Mouse (Mus musculus): ENCODE results near the gene Cdc42ep1. TPM values are rescaled to one million over a fixed set of nuclear protein-coding genes. Genes with fewer than 3 reads are reported as not detected.
"Not testable (repeated sequence)": the region's sequence is repeated elsewhere in the genome, so short reads cannot be mapped to it uniquely, and the experiment has no call there.

Gene Cdc42ep1
- total RNA-seq, 2 experiments from 2014 or later, result 56.7 to 59.1 TPM

GRCm38 (mm10) chr15:78876991-78877809, 34.8 kb downstream of the Cdc42ep1 start, which contains the start of gene Gga1:
Gga1 (plus strand) TSS chr15:78877190.
- peak; percentile 83 for DNase-seq (ENCODE audit: low spot score in 2 of 2)

- no peak for DNase-seq (ENCODE audit: low spot score in 2 of 2)
Observed at GRCm38 (mm10) chr15:78877810-78878390, 35.5 kb downstream of the Cdc42ep1 start.

- not testable (repeated sequence) for DNase-seq (ENCODE audit: low spot score in 2 of 2)
Observed at GRCm38 (mm10) chr15:78878792-78879516, 36.5 kb downstream of the Cdc42ep1 start.

GRCm38 (mm10) chr15:78880432-78880831, 38.0 kb downstream of the Cdc42ep1 start:
- no peak for DNase-seq (ENCODE audit: low spot score in 2 of 2)

DNA sequence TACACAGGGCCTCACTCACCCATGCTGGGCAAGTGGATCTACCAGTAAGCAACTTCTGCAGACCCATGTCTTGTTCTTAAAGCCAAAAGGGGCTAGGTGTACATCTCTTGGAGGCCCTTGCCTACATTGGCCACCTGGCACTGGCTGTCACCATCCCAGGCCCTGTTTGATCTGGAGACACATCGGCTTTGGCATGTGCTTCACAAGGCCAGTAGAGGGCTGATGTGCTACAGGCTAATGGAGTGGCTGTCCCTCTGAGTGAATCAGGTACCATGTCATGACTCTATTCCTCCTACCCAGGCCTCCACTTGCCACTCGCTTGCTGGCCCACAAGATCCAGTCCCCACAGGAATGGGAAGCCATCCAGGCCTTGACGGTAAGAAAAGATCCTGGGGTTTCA, 39.4 kb downstream of the Cdc42ep1 start:
- DNase-seq (ENCODE audit: low spot score in 2 of 2), result no peak

DNA sequence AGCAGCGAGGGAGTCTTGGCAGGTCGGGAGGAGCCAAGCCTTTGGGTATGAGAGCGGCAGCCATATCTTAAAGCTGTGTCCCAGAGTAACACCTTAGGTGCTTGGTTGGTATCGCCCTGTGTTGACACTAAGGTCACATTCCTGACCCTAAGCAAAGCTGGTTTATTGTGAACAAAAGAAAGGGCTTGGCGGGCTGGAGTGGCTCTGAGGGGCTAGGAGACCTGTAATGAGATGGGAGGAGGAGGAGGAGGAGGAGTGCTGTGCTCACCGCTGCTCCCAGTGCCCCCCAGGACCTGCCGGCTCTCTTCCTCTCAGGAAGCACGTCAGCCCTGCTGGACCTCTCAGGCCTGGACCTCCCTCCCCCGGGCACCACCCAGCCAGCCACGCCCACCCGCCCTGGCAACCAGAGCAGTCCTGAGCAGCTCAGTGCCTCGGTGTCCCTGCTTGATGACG, 47.0 kb downstream of the Cdc42ep1 start:
- DNase-seq (ENCODE audit: low spot score in 2 of 2), result no peak

DNA sequence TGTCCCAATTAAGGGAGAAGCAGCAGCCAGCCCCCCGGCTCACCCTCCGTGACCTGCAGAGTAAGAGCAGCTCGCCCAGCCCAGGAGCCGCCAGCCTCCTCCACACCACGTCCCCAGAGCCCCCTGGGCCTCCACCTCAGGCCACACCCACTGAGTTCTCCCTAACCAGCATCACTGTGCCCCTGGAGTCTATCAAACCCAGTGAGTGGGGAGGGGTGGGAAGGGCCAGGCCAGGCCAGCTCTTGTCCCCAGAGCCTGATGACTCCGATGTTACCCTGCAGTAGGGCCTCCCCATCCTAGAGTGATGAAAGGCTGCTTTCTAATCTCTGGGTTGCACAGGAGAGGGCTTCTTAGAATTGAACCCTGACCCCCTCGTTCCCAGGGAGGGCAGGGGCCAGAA, 50.0 kb downstream of the Cdc42ep1 start:
- no peak for DNase-seq (ENCODE audit: low spot score in 2 of 2)

DNA sequence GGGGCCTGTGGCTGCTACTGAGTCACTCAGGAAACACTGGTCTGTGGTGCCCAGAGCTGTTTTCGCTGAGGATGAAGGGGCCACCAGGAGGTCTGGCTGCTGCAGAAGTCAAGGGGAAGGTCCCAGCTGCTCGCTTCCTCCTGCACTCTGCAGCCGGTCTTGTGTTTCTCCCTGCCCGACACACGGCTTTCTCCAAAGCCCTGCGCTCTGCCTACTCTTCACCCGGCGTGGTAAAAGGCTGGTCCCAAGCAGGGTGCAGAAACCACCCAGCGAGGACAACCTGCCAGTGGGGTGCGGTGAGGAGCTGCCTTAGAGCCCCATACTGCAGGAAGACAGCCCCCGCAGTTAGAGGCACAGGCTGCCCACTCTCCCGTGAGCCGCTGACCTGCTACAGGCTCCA, 52.3 kb downstream of the Cdc42ep1 start:
- no peak for DNase-seq (ENCODE audit: low spot score in 2 of 2)

- DNase-seq (ENCODE audit: low spot score in 2 of 2), result no peak
Observed at GRCm38 (mm10) chr15:78895741-78896140, 53.3 kb downstream of the Cdc42ep1 start.

- DNase-seq (ENCODE audit: low spot score in 2 of 2), result no peak
Observed at GRCm38 (mm10) chr15:78896149-78896548, 53.7 kb downstream of the Cdc42ep1 start.

DNA sequence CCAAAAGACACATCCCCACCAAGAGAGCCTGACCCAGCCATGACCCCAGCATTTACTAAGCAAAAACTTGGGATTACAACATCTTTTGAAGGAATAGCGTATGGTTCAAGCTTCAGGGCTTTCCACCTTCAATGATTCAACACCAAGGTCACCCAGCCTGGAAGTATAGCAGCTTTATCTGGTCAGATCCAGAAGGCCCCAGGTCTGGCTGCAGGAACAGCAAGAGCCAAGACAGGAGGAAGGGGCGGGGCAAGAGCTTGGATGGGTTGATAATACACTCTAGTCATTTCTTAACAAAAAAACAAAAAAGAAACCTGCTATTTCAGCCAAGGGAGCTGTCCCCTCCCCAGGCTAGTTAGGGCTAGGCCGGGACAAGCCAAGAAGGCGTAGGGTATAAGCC, 55.1 kb downstream of the Cdc42ep1 start:
- DNase-seq (ENCODE audit: low spot score in 2 of 2), result no peak

DNA sequence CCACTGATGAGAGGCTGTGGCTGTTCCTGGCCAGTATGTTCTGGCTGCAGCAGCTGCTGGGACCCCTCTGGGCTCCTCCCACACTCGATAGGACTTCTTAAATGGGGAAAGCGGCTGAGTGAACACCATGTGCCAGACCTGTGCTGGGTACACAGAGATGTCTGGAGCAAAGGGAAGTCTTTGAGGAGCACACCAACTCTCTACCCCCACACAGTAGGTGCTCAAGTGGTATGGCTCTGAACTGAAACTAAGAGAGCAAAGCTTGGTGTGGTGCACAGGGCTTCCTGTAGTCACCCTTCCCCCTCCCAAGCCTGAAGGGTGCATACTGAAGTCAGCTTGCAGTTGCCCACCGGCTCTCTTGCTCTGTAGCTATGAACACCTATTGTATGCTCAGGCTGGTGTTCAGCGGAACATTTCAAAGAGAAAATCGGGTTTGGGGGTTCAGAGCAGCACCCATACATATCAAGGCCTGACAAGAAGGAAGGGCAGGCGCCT, 56.1 kb downstream of the Cdc42ep1 start:
- DNase-seq (ENCODE audit: low spot score in 2 of 2), result no peak

- DNase-seq (ENCODE audit: low spot score in 2 of 2), result no peak
Observed at GRCm38 (mm10) chr15:78899409-78899739, 57.0 kb downstream of the Cdc42ep1 start, which contains the start of gene Gm49510. Gm49510 (plus strand) TSS chr15:78899667.

DNA sequence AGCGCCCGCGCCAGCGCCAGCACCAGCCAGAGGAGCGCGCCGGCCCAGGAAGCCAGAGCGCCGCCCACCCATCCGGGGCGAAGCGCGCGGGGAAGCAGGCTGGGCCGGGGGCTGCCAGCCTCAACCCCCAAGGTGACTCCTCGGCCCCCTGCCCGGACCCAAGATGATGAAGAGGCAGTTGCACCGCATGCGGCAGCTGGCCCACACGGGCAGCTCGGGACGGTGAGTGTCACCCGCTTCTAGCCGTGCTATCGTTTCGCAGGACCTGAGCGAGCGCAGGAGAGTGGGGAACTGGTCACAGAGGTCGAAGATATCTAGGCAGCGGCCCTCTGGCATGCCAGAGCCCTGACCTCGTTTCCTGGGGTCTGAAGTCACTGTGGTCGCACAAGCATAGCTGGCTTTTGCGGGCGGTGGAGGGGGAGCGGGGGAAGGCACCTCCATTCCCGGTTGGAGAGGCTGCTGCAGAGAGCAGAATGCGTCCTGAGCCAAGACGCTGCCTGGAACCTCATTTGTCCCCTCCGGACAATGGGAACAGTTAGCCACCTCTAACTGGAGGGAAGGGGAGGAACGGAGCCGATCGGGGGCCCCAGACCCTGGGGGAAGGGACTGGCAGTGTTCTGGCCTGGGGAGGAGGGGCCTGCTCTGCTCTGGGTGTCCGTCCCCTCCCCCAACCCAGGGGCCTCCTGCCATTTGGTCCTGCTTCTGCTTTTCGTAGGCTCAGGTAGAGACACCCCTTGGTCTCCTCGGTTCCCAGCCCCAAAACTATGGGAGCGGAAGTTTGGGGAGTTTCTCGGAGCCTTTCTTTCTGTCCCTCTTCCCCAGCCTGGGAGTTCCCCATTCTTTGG, 57.5 kb downstream of the Cdc42ep1 start, which contains the start of gene Sh3bp1:
TSS of gene Sh3bp1 (plus strand) at position 29 of the 845 bp plus-strand sequence.
- DNase-seq (ENCODE audit: low spot score in 2 of 2), result peak in 1 of 2 experiments; percentile 30

Small RNA genes within 50 kb of the gene (microRNA-seq; reads per million reads assigned to microRNA genes)
- not detected for gene Mir6955

Other genes starting within 250 kb of the Cdc42ep1 start
- 1 to 10 TPM; 8.2 to 9.5 TPM for gene Cyth4, start 245.6 kb upstream of the Cdc42ep1 start, total RNA-seq (2021)
- gene Elfn2, start 123.9 kb upstream of the Cdc42ep1 start, total RNA-seq (2021), result 1 to 10 TPM; 3.9 to 4.2 TPM
- 10 to 100 TPM; 18.3 to 20.0 TPM for gene Mfng, start 69.1 kb upstream of the Cdc42ep1 start, total RNA-seq (2021)
- gene Card10, start 39.6 kb upstream of the Cdc42ep1 start, total RNA-seq (2021), result 10 to 100 TPM; 11.8 to 14.5 TPM
- 1 to 10 TPM; 2.6 to 2.9 TPM for gene Lgals2, start 12.9 kb downstream of the Cdc42ep1 start, total RNA-seq (2021)
- 10 to 100 TPM; 58.8 to 65.5 TPM for gene Gga1, start 34.6 kb downstream of the Cdc42ep1 start, total RNA-seq (2021)
- gene Gm49510, start 57.0 kb downstream of the Cdc42ep1 start, total RNA-seq (2021), result not detected
- gene Sh3bp1, start 57.1 kb downstream of the Cdc42ep1 start, total RNA-seq (2021), result 10 to 100 TPM; 25.3 to 26.0 TPM
- gene Pdxp, start 71.3 kb downstream of the Cdc42ep1 start, total RNA-seq (2021), result 1 to 10 TPM; 9.8 to 9.9 TPM
- gene Lgals1, start 84.1 kb downstream of the Cdc42ep1 start, total RNA-seq (2021), result 100 to 1,000 TPM; 382 to 438 TPM
- gene Nol12, start 92.3 kb downstream of the Cdc42ep1 start, total RNA-seq (2021), result 10 to 100 TPM; 40.0 to 47.3 TPM
- gene Triobp, start 105.1 kb downstream of the Cdc42ep1 start, total RNA-seq (2021), result 100 to 1,000 TPM in 1 of 2 experiments, 10 to 100 TPM in 1; 96.9 to 112 TPM
- gene H1f0, start 185.8 kb downstream of the Cdc42ep1 start, total RNA-seq (2021), result 100 to 1,000 TPM; 361 to 374 TPM
- 1 to 10 TPM in 1 of 2 experiments, under 1 TPM in 1; 0.65 to 1.1 TPM for gene Galr3, start 199.3 kb downstream of the Cdc42ep1 start, total RNA-seq (2021)
- 10 to 100 TPM; 23.8 to 29.7 TPM for gene Ankrd54, start 220.3 kb downstream of the Cdc42ep1 start, total RNA-seq (2021)
- 100 to 1,000 TPM; 158 to 162 TPM for gene Eif3l, start 232.6 kb downstream of the Cdc42ep1 start, total RNA-seq (2021)